Mouse (Mus musculus) midbrain, embryonic 14.5 days (tissue): Measurements from ENCODE around the gene Ldlrad3. TPM values are rescaled to one million over a fixed set of nuclear protein-coding genes. Genes with fewer than 3 reads are reported as not detected.
A peak's percentile ranks its signal among the peaks of the same experiment; 100 is the strongest.

Experiments
- ATAC-seq: fragments of 200-750 bp; cut with Nextera tagmentation; 2 replicates; pipeline ENCODE4 v1.8.0; 2017; ENCODE audit warnings: moderate number of reproducible peaks, moderate library complexity; ENCODE audit not compliant: low FRiP score, low TSS enrichment
- DNase-seq: peaks from one replicate; pipeline ENCODE4 v3.0.0-alpha.2; 2015
- H3K27ac ChIP-seq: fragments of 300-500 bp; sonication (generic); replicated peaks from 2 replicates; pipeline ENCODE4 v1.5.1; 2014; ENCODE audit warnings: mild to moderate bottlenecking, low read depth, low read length, moderate library complexity
- H3K27me3 ChIP-seq: fragments of 300-500 bp; sonication (generic); 2 replicates; pipeline ENCODE4 v1.6.1; 2014; ENCODE audit warnings: low read length, control low read depth, mixed read lengths; ENCODE audit not compliant: control insufficient read depth, insufficient read depth
- H3K36me3 ChIP-seq: fragments of 300-500 bp; sonication (generic); 2 replicates; pipeline ENCODE4 v1.6.1; 2014; ENCODE audit warnings: low read length, control low read depth; ENCODE audit not compliant: control insufficient read depth, insufficient read depth
- H3K4me1 ChIP-seq: fragments of 300-500 bp; sonication (generic); 2 replicates; pipeline ENCODE4 v1.6.1; 2014; ENCODE audit warnings: mild to moderate bottlenecking, antibody characterized with exemption, low read length, control low read depth; ENCODE audit not compliant: control insufficient read depth, insufficient read depth
- H3K4me2 ChIP-seq: fragments of 300-500 bp; sonication (generic); 2 replicates; pipeline ENCODE4 v1.6.1; 2014; ENCODE audit warnings: mild to moderate bottlenecking, low read length, moderate library complexity
- H3K4me3 ChIP-seq: fragments of 300-500 bp; sonication (generic); replicated peaks from 2 replicates; pipeline ENCODE4 v1.5.1; 2014; ENCODE audit warnings: low read depth, low read length
- H3K9ac ChIP-seq: fragments of 300-500 bp; sonication (generic); replicated peaks from 2 replicates; pipeline ENCODE4 v1.6.1; 2014; ENCODE audit warnings: mild to moderate bottlenecking, low read length, moderate library complexity
- H3K9me3 ChIP-seq: fragments of 300-500 bp; sonication (generic); 2 replicates; pipeline ENCODE4 v1.6.1; 2016; ENCODE audit warnings: low read length, control low read depth, mixed read lengths; ENCODE audit not compliant: control insufficient read depth
- WGBS: fragments of 180-500 bp; shearing (Covaris S2); extraction: QIAGEN DNeasy Blood & Tissue Kit; methylation state at CpG from one replicate; pipeline ENCODE4 v1.1.7; 2014; 5-methylcytosine and 5-hydroxymethylcytosine counted together
- polyA plus RNA-seq: library from polyadenylated mRNA; unstranded; fragments of >200 nt; fragmentation: Nextera tagmentation; extraction: Ambion mirVana; gene quantifications from 2 replicates; pipeline ENCODE4 v1.2.1, GENCODE M21; 2014

The Ldlrad3 gene
- polyA plus RNA-seq, 1 experiment from 2014 or later: 34.0 TPM

DNA sequence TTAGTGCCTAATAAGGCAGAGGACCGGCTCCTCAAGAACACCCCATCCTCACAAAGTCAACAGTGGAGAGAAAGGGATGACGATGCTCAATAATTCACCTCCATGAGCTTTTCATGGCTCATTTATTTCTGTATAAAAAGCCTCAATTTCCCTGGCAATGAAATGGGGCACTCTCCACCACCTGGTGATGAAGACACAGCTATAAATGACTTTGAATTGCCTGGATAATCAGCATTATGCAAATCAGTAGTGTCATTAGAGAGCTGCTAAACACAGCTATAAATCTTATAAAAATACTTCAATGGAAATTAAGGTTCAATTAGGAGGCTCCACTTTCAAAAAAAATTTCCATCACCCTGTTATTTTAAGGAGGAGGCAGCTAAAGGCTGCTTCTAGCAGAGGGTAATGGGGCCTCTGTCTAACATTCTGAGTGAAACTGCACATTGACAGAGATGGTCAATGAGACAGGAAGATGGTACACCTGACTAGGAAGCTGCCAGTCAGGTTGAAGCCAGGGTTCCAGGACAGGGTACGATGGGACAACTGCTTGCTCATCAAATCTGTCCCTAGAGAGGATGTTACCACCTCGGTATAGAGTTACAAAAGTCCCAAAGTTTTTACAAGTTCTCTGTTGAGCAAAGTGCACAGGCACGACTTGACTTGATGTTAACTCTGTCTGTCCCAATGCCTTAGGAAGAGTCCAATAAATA is 30.7 kb downstream of the Ldlrad3 start:
- WGBS: 82% methylated on average over 5 of the region's 5 CpGs
- no peak for DNase-seq
- H3K27ac ChIP-seq: no peak overlapping the region

DNA sequence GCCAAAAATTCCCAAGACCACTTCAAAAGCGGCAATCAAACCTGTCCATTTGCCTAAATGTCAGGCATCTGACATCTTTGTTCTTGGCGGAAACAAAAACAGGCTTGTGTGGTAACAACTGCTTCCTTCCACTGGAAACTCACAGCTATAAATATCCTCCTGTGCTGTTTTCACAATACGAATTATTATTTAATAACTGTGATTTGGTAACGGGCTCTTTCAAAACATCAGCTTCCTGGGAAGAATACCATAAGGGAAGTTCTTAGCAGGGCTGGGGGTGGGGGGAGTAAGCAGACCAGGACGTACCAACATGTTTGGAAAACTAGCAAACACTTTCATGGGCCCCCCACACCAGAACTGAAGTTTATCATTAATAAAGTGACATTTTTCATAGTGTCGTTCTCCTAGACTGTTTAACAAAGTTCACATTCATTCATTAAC is 31.4 kb downstream of the Ldlrad3 start:
- Histone ChIP-seq H3K27me3 (no peaks in the 10 kb centered on the region), H3K4me1 (peaks cover 9% of the 10 kb centered on the region; the same call in 1 of the 2 replicates), H3K27ac (no peak overlapping the region), H3K9ac (no peak overlapping the region), H3K36me3 (no peaks in the 10 kb centered on the region), H3K9me3 (no peaks in the 10 kb centered on the region), H3K4me2 (no peak overlapping the region), H3K4me3 (no peak overlapping the region)
- ATAC-seq: no peak
- DNase-seq: no peak
- 83% methylated on average over 6 of the region's 6 CpGs for WGBS

More for the DNA sequence above, 30.7 kb downstream of the Ldlrad3 start:
- Histone ChIP-seq H3K4me1 (peaks cover 9% of the 10 kb centered on the region; the same call in 1 of the 2 replicates), H3K9ac (no peak overlapping the region), H3K27me3 (no peaks in the 10 kb centered on the region), H3K4me3 (no peak overlapping the region), H3K9me3 (no peaks in the 10 kb centered on the region), H3K4me2 (no peak overlapping the region), H3K36me3 (no peaks in the 10 kb centered on the region)
- no peak for ATAC-seq

DNA sequence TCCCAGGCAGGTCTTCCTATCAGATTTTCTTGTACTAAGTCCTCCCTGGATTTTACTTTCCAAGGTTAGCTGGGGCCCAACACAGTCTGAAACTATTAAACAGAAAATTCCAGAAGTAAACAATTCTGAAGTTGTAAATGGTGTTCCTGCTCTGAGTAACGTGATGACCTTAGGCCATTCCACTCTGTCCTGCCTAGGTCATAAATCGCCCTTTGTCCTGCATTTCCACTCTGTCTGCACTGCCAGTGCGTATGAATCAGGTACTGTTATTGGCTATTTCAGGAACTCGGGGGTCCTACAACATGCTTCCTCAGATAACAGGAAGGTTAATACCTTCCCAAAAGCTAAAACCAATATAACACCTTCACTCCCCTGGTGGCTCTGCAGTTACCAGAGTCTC is 31.9 kb downstream of the Ldlrad3 start:
- Histone ChIP-seq H3K4me1 (peaks cover 9% of the 10 kb centered on the region; the same call in 1 of the 2 replicates), H3K27ac (no peak overlapping the region), H3K4me2 (no peak overlapping the region), H3K9me3 (no peaks in the 10 kb centered on the region), H3K4me3 (no peak overlapping the region), H3K36me3 (no peaks in the 10 kb centered on the region), H3K9ac (no peak overlapping the region), H3K27me3 (no peaks in the 10 kb centered on the region)
- DNase-seq (no peak), ATAC-seq (no peak)
- 89% methylated on average over 4 of the region's 4 CpGs for WGBS

DNA sequence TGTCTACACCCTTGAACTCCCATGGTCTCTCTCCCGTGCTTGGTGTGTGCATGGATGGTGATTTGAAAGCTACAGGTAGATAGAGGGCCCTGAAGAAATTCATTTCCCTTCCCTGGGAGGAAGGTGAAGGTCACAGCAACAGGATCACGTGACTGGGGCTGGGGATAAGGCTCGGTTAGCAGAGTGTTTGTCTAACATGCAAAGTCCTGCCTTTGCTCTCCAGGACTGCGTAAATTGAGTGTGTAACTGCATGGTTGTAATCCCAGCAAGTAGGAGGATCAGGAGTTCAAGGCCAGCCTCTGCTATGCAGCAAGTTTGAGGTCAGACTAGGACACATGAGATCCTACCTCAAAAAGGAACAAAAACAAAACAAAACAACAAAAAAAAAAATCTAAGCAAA is 32.7 kb downstream of the Ldlrad3 start:
- ATAC-seq: no peak
- no peak overlapping the region for H3K9ac ChIP-seq

DNA sequence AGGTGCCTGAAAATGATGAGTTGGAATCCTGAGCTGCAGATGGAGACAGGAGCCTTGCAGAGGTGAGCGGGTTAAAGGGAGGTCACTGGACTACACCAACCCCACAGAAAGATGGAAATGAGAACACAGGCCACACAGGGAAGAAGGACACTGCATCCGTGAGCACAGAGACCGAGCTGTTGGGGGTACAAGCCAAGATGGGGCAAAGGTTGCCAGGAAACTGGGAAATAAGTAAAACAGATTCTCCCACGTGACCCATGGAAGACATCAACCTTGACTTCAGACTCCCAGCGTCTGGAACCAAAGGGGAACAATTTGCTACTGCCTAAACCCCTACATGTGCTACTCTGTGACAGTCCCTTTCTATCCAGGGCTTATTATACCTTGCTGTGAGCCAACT is 33.3 kb downstream of the Ldlrad3 start:
- no peak overlapping the region for H3K27ac ChIP-seq
- 84% methylated on average over 5 of the region's 5 CpGs for WGBS

More for the DNA sequence above, 32.7 kb downstream of the Ldlrad3 start:
- H3K4me2 ChIP-seq: no peak overlapping the region
- H3K4me3 ChIP-seq: no peak overlapping the region
- no peak overlapping the region for H3K27ac ChIP-seq
- DNase-seq: no peak
- WGBS: 92% methylated on average over 4 of the region's 4 CpGs
- no peaks in the 10 kb centered on the region for H3K9me3 ChIP-seq
- H3K4me1 ChIP-seq: peaks cover 9% of the 10 kb centered on the region; the same call in 1 of the 2 replicates
- no peaks in the 10 kb centered on the region for H3K36me3 ChIP-seq
- no peaks in the 10 kb centered on the region for H3K27me3 ChIP-seq

DNA sequence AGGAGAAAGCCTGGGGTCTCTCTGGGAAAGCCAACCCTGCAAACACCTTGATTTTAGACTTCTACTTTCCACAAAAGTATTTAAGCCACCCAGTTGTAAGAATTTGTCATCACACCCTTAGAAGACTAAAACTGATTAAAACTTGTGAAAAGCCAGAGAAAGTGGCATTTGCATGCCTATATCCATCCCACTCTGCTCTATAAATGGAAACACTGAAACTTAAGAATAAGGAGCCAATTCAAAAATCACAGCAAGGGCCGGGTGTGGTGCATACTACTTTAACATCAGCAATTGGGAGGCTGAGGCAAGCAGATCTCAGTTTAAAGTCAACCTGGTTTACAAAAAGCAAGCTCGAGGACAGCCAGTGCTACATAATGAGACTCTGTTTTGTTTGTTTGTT is 37.1 kb downstream of the Ldlrad3 start:
- Histone ChIP-seq H3K9me3 (no peaks in the 10 kb centered on the region), H3K4me1 (peaks cover 14% of the 10 kb centered on the region), H3K4me2 (no peak overlapping the region), H3K9ac (no peak overlapping the region), H3K36me3 (no peaks in the 10 kb centered on the region), H3K27ac (no peak overlapping the region), H3K4me3 (no peak overlapping the region), H3K27me3 (no peaks in the 10 kb centered on the region)
- ATAC-seq (no peak), DNase-seq (no peak)
- WGBS: 91% methylated on average over 2 of the region's 2 CpGs

More for the DNA sequence above, 33.3 kb downstream of the Ldlrad3 start:
- ATAC-seq (no peak), DNase-seq (no peak)
- no peaks in the 10 kb centered on the region for H3K9me3 ChIP-seq
- H3K27me3 ChIP-seq: no peaks in the 10 kb centered on the region
- peaks cover 14% of the 10 kb centered on the region for H3K4me1 ChIP-seq
- H3K36me3 ChIP-seq: no peaks in the 10 kb centered on the region
- H3K9ac ChIP-seq: no peak overlapping the region
- H3K4me3 ChIP-seq: no peak overlapping the region
- no peak overlapping the region for H3K4me2 ChIP-seq

DNA sequence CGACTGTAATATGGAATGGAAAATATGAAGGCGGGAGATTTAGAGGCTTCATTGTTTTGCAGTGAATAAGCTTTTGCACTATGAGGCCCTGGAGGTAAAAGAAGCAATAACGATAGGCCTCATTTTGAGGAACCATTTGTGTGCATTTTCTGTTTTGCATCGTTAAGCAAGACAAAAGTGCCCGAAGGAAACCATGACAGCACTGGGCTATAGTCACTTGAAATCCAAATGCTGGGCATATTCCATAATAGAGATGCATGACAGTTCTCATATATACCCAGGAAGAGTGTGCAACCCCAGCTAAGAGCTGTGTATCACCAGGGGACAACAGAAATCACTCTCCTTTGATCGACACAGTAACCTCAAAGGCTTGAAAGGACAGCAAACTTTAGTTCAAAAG is 38.1 kb downstream of the Ldlrad3 start:
- Histone ChIP-seq H3K4me1 (peaks cover 17% of the 10 kb centered on the region), H3K4me2 (no peak overlapping the region), H3K9ac (no peak overlapping the region), H3K9me3 (no peaks in the 10 kb centered on the region), H3K27ac (peak overlapping the region; percentile 67), H3K4me3 (no peak overlapping the region), H3K36me3 (no peaks in the 10 kb centered on the region), H3K27me3 (no peaks in the 10 kb centered on the region)
- ATAC-seq (no peak), DNase-seq (no peak)
- WGBS: 75% methylated on average over 6 of the region's 6 CpGs

DNA sequence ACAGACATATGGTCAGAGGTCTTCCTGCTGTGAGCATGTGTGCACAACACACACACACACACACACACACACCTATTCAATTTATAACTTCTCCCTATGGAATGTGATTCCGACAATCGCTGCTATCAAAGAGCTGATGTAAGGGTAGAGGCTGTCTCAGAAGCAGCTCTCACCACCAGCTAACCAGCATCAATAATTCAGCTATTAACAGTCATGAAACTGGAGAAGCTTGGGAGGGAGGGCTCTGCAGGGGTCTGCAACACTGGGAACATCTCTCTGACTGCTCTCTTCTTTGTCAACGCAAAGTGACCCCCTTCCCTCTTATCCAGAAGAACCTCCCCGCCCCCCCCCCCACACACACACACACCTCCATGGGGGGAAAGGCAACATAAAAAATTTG is 38.6 kb downstream of the Ldlrad3 start:
- DNase-seq: peak; percentile 46
- 65% methylated on average over 4 of the region's 4 CpGs for WGBS

DNA sequence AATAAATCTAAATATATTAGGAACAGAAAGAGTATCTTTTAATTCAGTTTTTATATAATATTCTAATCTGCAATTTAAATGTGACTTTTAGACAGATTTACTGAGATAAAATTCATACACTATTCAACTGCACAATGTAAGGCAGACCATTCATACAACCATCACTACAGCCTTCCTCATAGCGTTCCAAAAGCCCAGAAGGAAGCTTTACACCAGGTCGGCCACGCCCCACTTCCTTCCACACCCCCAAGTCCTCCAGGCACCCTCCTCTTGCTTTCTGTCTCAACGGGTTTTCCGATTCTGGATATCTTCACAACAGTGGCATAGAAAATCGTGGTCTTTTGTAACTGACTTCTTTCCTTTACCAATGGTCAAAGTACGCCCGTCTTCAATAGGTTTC is 39.8 kb downstream of the Ldlrad3 start:
- H3K4me1 ChIP-seq: peaks cover 28% of the 10 kb centered on the region
- no peak overlapping the region for H3K9ac ChIP-seq
- no peak for ATAC-seq
- H3K4me3 ChIP-seq: no peak overlapping the region
- no peak overlapping the region for H3K27ac ChIP-seq
- no peaks in the 10 kb centered on the region for H3K9me3 ChIP-seq
- no peak overlapping the region for H3K4me2 ChIP-seq
- H3K36me3 ChIP-seq: no peaks in the 10 kb centered on the region
- 92% methylated on average over 8 of the region's 8 CpGs for WGBS
- H3K27me3 ChIP-seq: no peaks in the 10 kb centered on the region
- no peak for DNase-seq

More for the DNA sequence above, 38.6 kb downstream of the Ldlrad3 start:
- peaks cover 21% of the 10 kb centered on the region for H3K4me1 ChIP-seq
- H3K4me3 ChIP-seq: no peak overlapping the region
- H3K27ac ChIP-seq: peak overlapping the region; percentile 67
- no peak overlapping the region for H3K4me2 ChIP-seq
- H3K9me3 ChIP-seq: no peaks in the 10 kb centered on the region
- H3K36me3 ChIP-seq: no peaks in the 10 kb centered on the region
- H3K9ac ChIP-seq: no peak overlapping the region
- no peaks in the 10 kb centered on the region for H3K27me3 ChIP-seq
- ATAC-seq: no peak
